Mouse (Mus musculus): ENCODE data around the gene Arvcf. TPM values are rescaled to one million over a fixed set of nuclear protein-coding genes. Genes with fewer than 3 reads are reported as not detected.

Gene Arvcf
- polyA plus RNA-seq, 1 experiment from 2014 or later: 34.0 TPM

GRCm38 (mm10) chr16:18410418-18410817 lies 62.4 kb downstream of the Arvcf start:
- 92% methylated on average over 5 of the region's 5 CpGs for WGBS
- peaks cover 12% of the 10 kb centered on the region for H3K36me3 ChIP-seq (ENCODE audit: control insufficient read depth, insufficient read depth, low read length)
- H3K27me3 ChIP-seq (ENCODE audit: control insufficient read depth, insufficient read depth, low read depth, low read length): no peaks in the 10 kb centered on the region
- no peak overlapping the region for H3K27ac ChIP-seq (ENCODE audit: low read length)
- H3K4me3 ChIP-seq (ENCODE audit: low read length): no peak overlapping the region
- peaks cover 19% of the 10 kb centered on the region for H3K4me1 ChIP-seq (replicated peaks; ENCODE audit: control insufficient read depth, insufficient read depth, low read length)
- H3K4me2 ChIP-seq (ENCODE audit: low read depth, low read length): no peak overlapping the region
- ATAC-seq (ENCODE audit: low read depth): no peak
- H3K9ac ChIP-seq (ENCODE audit: low read length): no peak overlapping the region
- no peaks in the 10 kb centered on the region for H3K9me3 ChIP-seq (ENCODE audit: control insufficient read depth, low read length)

GRCm38 (mm10) chr16:18411026-18411649 lies 63.2 kb downstream of the Arvcf start:
- Histone ChIP-seq H3K4me2 (ENCODE audit: low read depth, low read length) (no peak overlapping the region), H3K9me3 (ENCODE audit: control insufficient read depth, low read length) (no peaks in the 10 kb centered on the region), H3K4me1 (replicated peaks; ENCODE audit: control insufficient read depth, insufficient read depth, low read length) (peaks cover 15% of the 10 kb centered on the region), H3K27ac (ENCODE audit: low read length) (no peak overlapping the region), H3K9ac (ENCODE audit: low read length) (no peak overlapping the region), H3K4me3 (ENCODE audit: low read length) (no peak overlapping the region), H3K27me3 (ENCODE audit: control insufficient read depth, insufficient read depth, low read depth, low read length) (no peaks in the 10 kb centered on the region), H3K36me3 (ENCODE audit: control insufficient read depth, insufficient read depth, low read length) (peaks cover 12% of the 10 kb centered on the region)
- 81% methylated on average over 13 of the region's 13 CpGs for WGBS
- no peak for ATAC-seq (ENCODE audit: low read depth)

GRCm38 (mm10) chr16:18411802-18412476 lies 64.0 kb downstream of the Arvcf start:
- H3K4me2 ChIP-seq (ENCODE audit: low read depth, low read length): no peak overlapping the region
- WGBS: 78% methylated on average over 12 of the region's 12 CpGs
- H3K4me3 ChIP-seq (ENCODE audit: low read length): no peak overlapping the region
- peak overlapping the region; percentile 9; the same call in 1 of the 2 replicates for H3K9ac ChIP-seq (ENCODE audit: low read length)
- H3K36me3 ChIP-seq (ENCODE audit: control insufficient read depth, insufficient read depth, low read length): peaks cover 12% of the 10 kb centered on the region
- peaks cover 19% of the 10 kb centered on the region for H3K4me1 ChIP-seq (replicated peaks; ENCODE audit: control insufficient read depth, insufficient read depth, low read length)
- no peak overlapping the region for H3K27ac ChIP-seq (ENCODE audit: low read length)
- H3K9me3 ChIP-seq (ENCODE audit: control insufficient read depth, low read length): no peaks in the 10 kb centered on the region
- ATAC-seq (ENCODE audit: low read depth): no peak
- no peaks in the 10 kb centered on the region for H3K27me3 ChIP-seq (ENCODE audit: control insufficient read depth, insufficient read depth, low read depth, low read length)

- Histone ChIP-seq H3K4me2 (ENCODE audit: low read depth, low read length) (no peak overlapping the region), H3K36me3 (ENCODE audit: control insufficient read depth, insufficient read depth, low read length) (peaks cover 11% of the 10 kb centered on the region), H3K27ac (ENCODE audit: low read length) (no peak overlapping the region), H3K9me3 (ENCODE audit: control insufficient read depth, low read length) (no peaks in the 10 kb centered on the region), H3K4me1 (replicated peaks; ENCODE audit: control insufficient read depth, insufficient read depth, low read length) (peaks cover 11% of the 10 kb centered on the region), H3K9ac (ENCODE audit: low read length) (no peak overlapping the region), H3K4me3 (ENCODE audit: low read length) (no peak overlapping the region), H3K27me3 (ENCODE audit: control insufficient read depth, insufficient read depth, low read depth, low read length) (no peaks in the 10 kb centered on the region)
- WGBS: 88% methylated on average over 7 of the region's 7 CpGs
- ATAC-seq (ENCODE audit: low read depth): no peak
Observed at GRCm38 (mm10) chr16:18413032-18413816, 65.2 kb downstream of the Arvcf start.

- Histone ChIP-seq H3K4me2 (ENCODE audit: low read depth, low read length) (peak overlapping the region; percentile 14; the same call in 1 of the 2 replicates), H3K27me3 (ENCODE audit: control insufficient read depth, insufficient read depth, low read depth, low read length) (no peaks in the 10 kb centered on the region), H3K4me1 (replicated peaks; ENCODE audit: control insufficient read depth, insufficient read depth, low read length) (peaks cover 8% of the 10 kb centered on the region), H3K27ac (ENCODE audit: low read length) (peak overlapping the region; percentile 83), H3K9me3 (ENCODE audit: control insufficient read depth, low read length) (no peaks in the 10 kb centered on the region), H3K9ac (ENCODE audit: low read length) (peak overlapping the region; percentile 21; the same call in 1 of the 2 replicates), H3K4me3 (ENCODE audit: low read length) (no peak overlapping the region), H3K36me3 (ENCODE audit: control insufficient read depth, insufficient read depth, low read length) (peaks cover 7% of the 10 kb centered on the region; the same call in 1 of the 2 replicates)
- WGBS: 38% methylated on average over 18 of the region's 18 CpGs
- peak; percentile 88 for ATAC-seq (ENCODE audit: low read depth)
Observed at GRCm38 (mm10) chr16:18416094-18416761, 68.2 kb downstream of the Arvcf start.

GRCm38 (mm10) chr16:18416837-18417236 lies 68.9 kb downstream of the Arvcf start:
- H3K4me1 ChIP-seq (replicated peaks; ENCODE audit: control insufficient read depth, insufficient read depth, low read length): peaks cover 8% of the 10 kb centered on the region
- H3K36me3 ChIP-seq (ENCODE audit: control insufficient read depth, insufficient read depth, low read length): peaks cover 7% of the 10 kb centered on the region; the same call in 1 of the 2 replicates
- no peaks in the 10 kb centered on the region for H3K27me3 ChIP-seq (ENCODE audit: control insufficient read depth, insufficient read depth, low read depth, low read length)
- H3K27ac ChIP-seq (ENCODE audit: low read length): peak overlapping the region; percentile 83
- WGBS: 76% methylated on average over 3 of the region's 3 CpGs
- H3K9me3 ChIP-seq (ENCODE audit: control insufficient read depth, low read length): no peaks in the 10 kb centered on the region
- peak; percentile 8; the same call in 1 of the 2 replicates for ATAC-seq (ENCODE audit: low read depth)
- H3K9ac ChIP-seq (ENCODE audit: low read length): peak overlapping the region; percentile 21; the same call in 1 of the 2 replicates
- no peak overlapping the region for H3K4me3 ChIP-seq (ENCODE audit: low read length)
- 0 out of 2 replicates have a peak overlapping the region, but pooled peaks have one; percentile 14 for H3K4me2 ChIP-seq (ENCODE audit: low read depth, low read length)

GRCm38 (mm10) chr16:18417491-18417890 lies 69.5 kb downstream of the Arvcf start:
- Histone ChIP-seq H3K4me1 (replicated peaks; ENCODE audit: control insufficient read depth, insufficient read depth, low read length) (peaks cover 6% of the 10 kb centered on the region), H3K9ac (ENCODE audit: low read length) (no peak overlapping the region), H3K27me3 (ENCODE audit: control insufficient read depth, insufficient read depth, low read depth, low read length) (no peaks in the 10 kb centered on the region), H3K4me3 (ENCODE audit: low read length) (no peak overlapping the region), H3K9me3 (ENCODE audit: control insufficient read depth, low read length) (no peaks in the 10 kb centered on the region), H3K4me2 (ENCODE audit: low read depth, low read length) (no peak overlapping the region), H3K36me3 (ENCODE audit: control insufficient read depth, insufficient read depth, low read length) (peaks cover 12% of the 10 kb centered on the region), H3K27ac (ENCODE audit: low read length) (no peak overlapping the region)
- 91% methylated on average over 5 of the region's 5 CpGs for WGBS
- no peak for ATAC-seq (ENCODE audit: low read depth)

GRCm38 (mm10) chr16:18418756-18419602 lies 71.0 kb downstream of the Arvcf start:
- H3K4me1 ChIP-seq (replicated peaks; ENCODE audit: control insufficient read depth, insufficient read depth, low read length): peaks cover 14% of the 10 kb centered on the region
- H3K4me2 ChIP-seq (ENCODE audit: low read depth, low read length): no peak overlapping the region
- no peaks in the 10 kb centered on the region for H3K27me3 ChIP-seq (ENCODE audit: control insufficient read depth, insufficient read depth, low read depth, low read length)
- no peak overlapping the region for H3K4me3 ChIP-seq (ENCODE audit: low read length)
- H3K36me3 ChIP-seq (ENCODE audit: control insufficient read depth, insufficient read depth, low read length): peaks cover 15% of the 10 kb centered on the region
- H3K9ac ChIP-seq (ENCODE audit: low read length): no peak overlapping the region
- WGBS: 81% methylated on average over 4 of the region's 4 CpGs
- no peak overlapping the region for H3K27ac ChIP-seq (ENCODE audit: low read length)
- H3K9me3 ChIP-seq (ENCODE audit: control insufficient read depth, low read length): no peaks in the 10 kb centered on the region
- ATAC-seq (ENCODE audit: low read depth): no peak

Data from lung, embryonic 16.5 days (tissue).